Mouse (Mus musculus): ENCODE results near the gene Rbl1. TPM values are rescaled to one million over a fixed set of nuclear protein-coding genes. Genes with fewer than 3 reads are reported as not detected.
"Not testable (repeated sequence)": the region's sequence is repeated elsewhere in the genome, so short reads cannot be mapped to it uniquely, and the experiment has no call there.

The Rbl1 gene
- polyA plus RNA-seq, 1 experiment = 0.59 TPM

- Histone ChIP-seq H3K4me3 (replicated peaks) (no peak overlapping the region), H3K36me3 (ENCODE audit: control insufficient read depth) (peaks cover 99% of the 10 kb centered on the region), H3K4me1 (ENCODE audit: control insufficient read depth) (peaks cover 8% of the 10 kb centered on the region), H3K27me3 (ENCODE audit: control insufficient read depth) (no peaks in the 10 kb centered on the region), H3K9me3 (ENCODE audit: control insufficient read depth, low read length) (no peaks in the 10 kb centered on the region)
- no peak for TF ChIP-seq GATA1 (IDR thresholded peaks at IDR 0.05; ENCODE audit: low read length)
- TF ChIP-seq TAL1 (IDR thresholded peaks at IDR 0.05; ENCODE audit: low read length) = no peak
These were observed 28.1 kb downstream of the Rbl1 start for GRCm38 (mm10) chr2:157176248-157176647.

GRCm38 (mm10) chr2:157174416-157174815 is 29.9 kb downstream of the Rbl1 start:
- no peaks in the 10 kb centered on the region for H3K27me3 ChIP-seq (ENCODE audit: control insufficient read depth)
- H3K4me1 ChIP-seq (ENCODE audit: control insufficient read depth) = peaks cover 8% of the 10 kb centered on the region
- H3K4me3 ChIP-seq (replicated peaks) = no peak overlapping the region
- TF ChIP-seq GATA1 (IDR thresholded peaks at IDR 0.05; ENCODE audit: low read length) (no peak), TAL1 (IDR thresholded peaks at IDR 0.05; ENCODE audit: low read length) (no peak)
- peaks cover 98% of the 10 kb centered on the region for H3K36me3 ChIP-seq (ENCODE audit: control insufficient read depth)
- H3K9me3 ChIP-seq (ENCODE audit: control insufficient read depth, low read length) = no peaks in the 10 kb centered on the region

GRCm38 (mm10) chr2:157173555-157173954 is 30.8 kb downstream of the Rbl1 start:
- no peaks in the 10 kb centered on the region for H3K27me3 ChIP-seq (ENCODE audit: control insufficient read depth)
- peaks cover 98% of the 10 kb centered on the region for H3K36me3 ChIP-seq (ENCODE audit: control insufficient read depth)
- no peak overlapping the region for H3K4me3 ChIP-seq (replicated peaks)
- peaks cover 8% of the 10 kb centered on the region for H3K4me1 ChIP-seq (ENCODE audit: control insufficient read depth)
- H3K9me3 ChIP-seq (ENCODE audit: control insufficient read depth, low read length) = no peaks in the 10 kb centered on the region
- TF ChIP-seq GATA1 (IDR thresholded peaks at IDR 0.05; ENCODE audit: low read length) (no peak), TAL1 (IDR thresholded peaks at IDR 0.05; ENCODE audit: low read length) (no peak)

- Histone ChIP-seq H3K4me3 (replicated peaks) (no peak overlapping the region), H3K36me3 (ENCODE audit: control insufficient read depth) (peaks cover 97% of the 10 kb centered on the region), H3K9me3 (ENCODE audit: control insufficient read depth, low read length) (no peaks in the 10 kb centered on the region), H3K4me1 (ENCODE audit: control insufficient read depth) (peaks cover 3% of the 10 kb centered on the region), H3K27me3 (ENCODE audit: control insufficient read depth) (no peaks in the 10 kb centered on the region)
- TF ChIP-seq GATA1 (IDR thresholded peaks at IDR 0.05; ENCODE audit: low read length) = no peak
- TF ChIP-seq TAL1 (IDR thresholded peaks at IDR 0.05; ENCODE audit: low read length) = no peak
These were observed 31.4 kb downstream of the Rbl1 start for GRCm38 (mm10) chr2:157172984-157173383.

- Histone ChIP-seq H3K4me3 (replicated peaks) (no peak overlapping the region), H3K36me3 (ENCODE audit: control insufficient read depth) (peaks cover 96% of the 10 kb centered on the region), H3K27me3 (ENCODE audit: control insufficient read depth) (no peaks in the 10 kb centered on the region), H3K9me3 (ENCODE audit: control insufficient read depth, low read length) (no peaks in the 10 kb centered on the region), H3K4me1 (ENCODE audit: control insufficient read depth) (no peaks in the 10 kb centered on the region)
- no peak for TF ChIP-seq GATA1 (IDR thresholded peaks at IDR 0.05; ENCODE audit: low read length)
- no peak for TF ChIP-seq TAL1 (IDR thresholded peaks at IDR 0.05; ENCODE audit: low read length)
These were observed 33.7 kb downstream of the Rbl1 start for GRCm38 (mm10) chr2:157170626-157171025.

GRCm38 (mm10) chr2:157170166-157170565 is 34.2 kb downstream of the Rbl1 start:
- Histone ChIP-seq H3K36me3 (ENCODE audit: control insufficient read depth) (peaks cover 95% of the 10 kb centered on the region), H3K27me3 (ENCODE audit: control insufficient read depth) (no peaks in the 10 kb centered on the region), H3K9me3 (ENCODE audit: control insufficient read depth, low read length) (no peaks in the 10 kb centered on the region), H3K4me1 (ENCODE audit: control insufficient read depth) (no peaks in the 10 kb centered on the region), H3K4me3 (replicated peaks) (no peak overlapping the region)
- no peak for TF ChIP-seq TAL1 (IDR thresholded peaks at IDR 0.05; ENCODE audit: low read length)
- no peak for TF ChIP-seq GATA1 (IDR thresholded peaks at IDR 0.05; ENCODE audit: low read length)

GRCm38 (mm10) chr2:157166371-157167080 is 37.8 kb downstream of the Rbl1 start:
- Histone ChIP-seq H3K9me3 (ENCODE audit: control insufficient read depth, low read length) (no peaks in the 10 kb centered on the region), H3K36me3 (ENCODE audit: control insufficient read depth) (peaks cover 95% of the 10 kb centered on the region), H3K27me3 (ENCODE audit: control insufficient read depth) (no peaks in the 10 kb centered on the region), H3K4me3 (replicated peaks) (no peak overlapping the region), H3K4me1 (ENCODE audit: control insufficient read depth) (no peaks in the 10 kb centered on the region)
- TF ChIP-seq GATA1 (IDR thresholded peaks at IDR 0.05; ENCODE audit: low read length) (no peak), TAL1 (IDR thresholded peaks at IDR 0.05; ENCODE audit: low read length) (no peak)

- H3K9me3 ChIP-seq (ENCODE audit: control insufficient read depth, low read length); H3K4me3 ChIP-seq (replicated peaks); H3K4me1 ChIP-seq (ENCODE audit: control insufficient read depth); H3K27me3 ChIP-seq (ENCODE audit: control insufficient read depth): not testable (repeated sequence)
- peaks cover 96% of the 10 kb centered on the region for H3K36me3 ChIP-seq (ENCODE audit: control insufficient read depth)
These were observed 38.8 kb downstream of the Rbl1 start for GRCm38 (mm10) chr2:157165312-157166224.

GRCm38 (mm10) chr2:157164101-157164500 is 40.2 kb downstream of the Rbl1 start:
- Histone ChIP-seq H3K27me3 (ENCODE audit: control insufficient read depth) (no peaks in the 10 kb centered on the region), H3K4me3 (replicated peaks) (no peak overlapping the region), H3K36me3 (ENCODE audit: control insufficient read depth) (peaks cover 96% of the 10 kb centered on the region), H3K4me1 (ENCODE audit: control insufficient read depth) (no peaks in the 10 kb centered on the region), H3K9me3 (ENCODE audit: control insufficient read depth, low read length) (no peaks in the 10 kb centered on the region)
- no peak for TF ChIP-seq GATA1 (IDR thresholded peaks at IDR 0.05; ENCODE audit: low read length)
